Mouse (Mus musculus) midbrain, embryonic 15.5 days (tissue): Measurements from ENCODE around the gene Ankrd33b. TPM values are rescaled to one million over a fixed set of nuclear protein-coding genes. Genes with fewer than 3 reads are reported as not detected.
A peak's percentile ranks its signal among the peaks of the same experiment; 100 is the strongest.

ENCODE experiments used
- ATAC-seq: fragments of 200-750 bp; cut with Nextera tagmentation; replicated peaks from 2 replicates; pipeline ENCODE4 v1.8.0; 2017; ENCODE audit warnings: moderate TSS enrichment
- H3K27ac ChIP-seq: fragments of 300-500 bp; sonication (generic); 2 replicates; pipeline ENCODE4 v1.5.1; 2015; ENCODE audit warnings: mild to moderate bottlenecking, inconsistent platforms
- H3K27me3 ChIP-seq: fragments of 300-500 bp; sonication (generic); replicated peaks from 2 replicates; pipeline ENCODE4 v1.6.1; 2015; ENCODE audit warnings: inconsistent platforms
- H3K36me3 ChIP-seq: fragments of 300-500 bp; sonication (generic); replicated peaks from 2 replicates; pipeline ENCODE4 v1.6.1; 2015; ENCODE audit warnings: inconsistent platforms
- H3K4me1 ChIP-seq: fragments of 300-500 bp; sonication (generic); 2 replicates; pipeline ENCODE4 v1.6.1; 2015; ENCODE audit warnings: inconsistent platforms
- H3K4me2 ChIP-seq: fragments of 300-500 bp; sonication (generic); 2 replicates; pipeline ENCODE4 v1.6.1; 2015; ENCODE audit warnings: inconsistent platforms, mild to moderate bottlenecking, moderate library complexity
- H3K4me3 ChIP-seq: fragments of 300-500 bp; sonication (generic); 2 replicates; pipeline ENCODE4 v1.5.1; 2015; ENCODE audit warnings: mild to moderate bottlenecking, inconsistent platforms
- H3K9ac ChIP-seq: fragments of 300-500 bp; sonication (generic); 2 replicates; pipeline ENCODE4 v1.6.1; 2015; ENCODE audit warnings: mild to moderate bottlenecking, inconsistent platforms
- H3K9me3 ChIP-seq: fragments of 300-500 bp; sonication (generic); 2 replicates; pipeline ENCODE4 v1.6.1; 2016; ENCODE audit warnings: inconsistent platforms
- WGBS: fragments of 180-500 bp; shearing (Covaris S2); methylation state at CpG from one replicate; pipeline ENCODE4 v1.1.7; 2015; ENCODE audit warnings: mixed read lengths; 5-methylcytosine and 5-hydroxymethylcytosine counted together
- polyA plus RNA-seq: library from polyadenylated mRNA; unstranded; fragments of >200 nt; fragmentation: Nextera tagmentation; extraction: Ambion mirVana; gene quantifications from 2 replicates; pipeline ENCODE4 v1.2.1, GENCODE M21; 2015

The Ankrd33b gene
- 0.65 and 1.1 TPM in 2 replicates for polyA plus RNA-seq

DNA sequence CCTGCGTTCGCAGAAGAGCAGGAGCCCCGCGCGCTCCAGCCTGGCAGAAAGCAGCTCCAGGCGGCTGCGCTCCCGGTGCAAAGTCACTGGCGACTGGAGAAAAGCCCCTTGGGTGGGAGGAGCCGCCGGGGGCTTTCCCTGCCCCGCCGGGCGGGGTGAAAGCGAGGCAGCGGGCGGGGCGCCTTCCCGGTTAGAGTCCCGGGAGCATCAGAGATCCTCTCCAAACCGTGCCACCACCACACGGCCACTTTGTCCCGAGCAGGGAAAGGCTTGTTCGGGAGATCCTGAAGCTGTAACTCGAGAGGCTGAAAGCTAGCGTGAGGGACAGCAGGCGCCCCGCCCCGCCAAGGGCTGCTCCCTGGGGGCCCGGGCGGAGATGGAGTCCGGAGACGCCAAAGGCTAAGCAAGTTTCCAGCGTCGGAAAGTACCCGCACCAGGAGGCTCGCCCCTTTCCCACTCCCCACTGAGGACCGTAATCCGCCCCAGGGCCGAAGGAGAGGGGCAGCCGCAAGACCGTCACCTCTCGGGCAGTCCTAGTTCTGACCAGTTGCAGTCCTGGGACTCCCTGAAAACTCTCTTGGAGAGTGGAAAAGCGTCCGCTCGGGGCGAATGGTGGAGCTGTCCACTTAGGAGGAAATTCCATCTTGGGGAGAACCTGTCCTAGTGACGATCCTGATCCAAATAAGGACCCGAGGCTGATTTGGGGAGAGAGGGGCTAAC, at the start of gene Ankrd33b:
Ankrd33b (minus strand) TSS at position 246 of the 720 bp plus-strand sequence.
- peak within 1 kb of the TSS; percentile 100 for H3K4me2 ChIP-seq
- ATAC-seq = peak; percentile 46; the same call in 1 of the 2 replicates
- H3K4me3 ChIP-seq = peak within 1 kb of the TSS; percentile 58
- no peak within 1 kb of the TSS for H3K27ac ChIP-seq
- WGBS = under 1% methylated on average over 48 of the region's 49 CpGs
- no peaks in the 10 kb centered on the region for H3K9me3 ChIP-seq
- peak within 1 kb of the TSS; percentile 51 for H3K9ac ChIP-seq
- H3K4me1 ChIP-seq = peaks cover 32% of the 10 kb centered on the region
- H3K36me3 ChIP-seq = no peaks in the 10 kb centered on the region
- peaks cover 65% of the 10 kb centered on the region for H3K27me3 ChIP-seq

DNA sequence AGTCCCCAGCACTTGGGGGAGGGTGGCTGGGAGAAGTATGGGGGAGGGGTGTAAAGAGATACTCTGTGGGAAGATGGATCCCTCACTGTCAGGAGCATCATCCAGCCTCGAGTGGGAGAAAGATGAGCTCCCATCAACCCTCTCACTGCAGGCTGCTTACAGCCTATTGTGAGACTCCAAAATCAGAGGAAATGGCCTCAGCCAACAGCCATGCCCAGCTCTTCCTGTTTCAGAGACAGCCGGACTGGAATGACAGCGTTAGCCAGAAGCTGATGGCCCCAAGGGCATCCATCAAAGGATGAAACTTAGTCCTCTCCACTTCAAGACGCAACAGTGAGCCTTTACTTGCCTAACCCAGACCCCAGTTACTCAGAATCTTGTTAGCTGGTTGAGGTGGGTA, 47.7 kb upstream of the Ankrd33b start:
- ATAC-seq = no peak
- Histone ChIP-seq H3K27me3 (no peaks in the 10 kb centered on the region), H3K4me3 (no peak overlapping the region), H3K9me3 (no peaks in the 10 kb centered on the region), H3K4me2 (no peak overlapping the region), H3K4me1 (no peaks in the 10 kb centered on the region), H3K27ac (no peak overlapping the region), H3K9ac (no peak overlapping the region), H3K36me3 (no peaks in the 10 kb centered on the region)
- WGBS = 75% methylated on average over 4 of the region's 4 CpGs

DNA sequence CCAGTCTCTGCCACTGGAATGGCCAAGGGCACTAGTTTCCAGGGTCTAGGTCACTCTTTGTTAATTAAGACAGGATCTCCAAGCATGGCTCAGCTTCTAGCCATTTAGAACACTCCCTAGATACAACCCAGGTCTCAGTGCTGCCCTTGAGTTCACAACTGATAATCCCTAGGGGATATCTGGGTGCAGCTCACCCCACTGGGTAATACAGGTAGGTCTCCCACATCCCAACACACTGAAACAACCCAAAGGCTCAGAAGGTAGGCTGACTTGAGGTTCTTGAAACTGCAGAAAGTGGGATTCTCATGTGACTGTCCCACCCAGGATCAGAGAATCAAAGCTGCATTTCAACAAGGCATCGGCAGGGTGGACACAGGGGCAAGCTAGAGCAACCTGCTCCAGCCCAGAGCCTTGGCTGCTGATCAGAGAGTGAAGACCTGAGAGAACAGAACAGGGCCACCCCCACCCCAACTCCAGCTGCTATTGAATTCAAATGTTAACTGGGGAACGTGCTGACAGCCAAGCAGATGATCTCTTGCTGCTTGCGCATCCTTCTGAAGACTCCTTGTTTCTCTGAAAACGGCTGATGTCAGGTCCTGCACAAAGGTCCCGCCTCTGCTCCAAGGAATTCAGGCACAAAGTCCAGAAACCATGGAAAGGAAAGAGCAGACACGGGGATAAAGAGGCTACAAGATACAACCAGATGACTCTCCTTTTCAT, 46.8 kb upstream of the Ankrd33b start:
- Histone ChIP-seq H3K36me3 (no peaks in the 10 kb centered on the region), H3K9ac (no peak overlapping the region), H3K4me3 (no peak overlapping the region), H3K27me3 (no peaks in the 10 kb centered on the region), H3K9me3 (no peaks in the 10 kb centered on the region), H3K4me2 (no peak overlapping the region), H3K27ac (no peak overlapping the region), H3K4me1 (no peaks in the 10 kb centered on the region)
- no peak for ATAC-seq
- 48% methylated on average over 6 of the region's 6 CpGs for WGBS

DNA sequence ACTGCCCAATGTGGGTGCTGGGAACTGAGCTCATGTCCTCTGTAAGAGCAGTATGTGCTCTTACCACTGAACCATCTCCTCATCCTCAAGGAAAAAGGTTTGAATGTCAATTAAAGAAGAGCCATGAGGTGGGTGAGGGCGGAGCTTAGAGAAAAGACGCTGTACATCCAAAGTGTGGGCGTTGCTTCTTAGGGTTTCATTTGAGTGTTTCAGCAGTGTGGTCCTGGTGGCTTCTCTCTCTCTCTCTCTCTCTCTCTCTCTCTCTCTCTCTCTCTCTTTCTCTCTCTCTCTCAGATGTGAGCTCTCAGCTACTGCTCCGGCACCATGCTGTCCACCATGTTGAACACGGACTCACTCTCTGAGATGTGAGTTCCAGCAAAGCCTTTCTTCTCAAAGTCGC, 46.1 kb upstream of the Ankrd33b start:
- no peak overlapping the region for H3K27ac ChIP-seq
- no peak for ATAC-seq
- H3K9me3 ChIP-seq = no peaks in the 10 kb centered on the region
- WGBS = 84% methylated on average over 6 of the region's 6 CpGs
- no peaks in the 10 kb centered on the region for H3K27me3 ChIP-seq
- H3K36me3 ChIP-seq = no peaks in the 10 kb centered on the region
- no peak overlapping the region for H3K4me3 ChIP-seq
- no peak overlapping the region for H3K9ac ChIP-seq
- H3K4me2 ChIP-seq = no peak overlapping the region
- no peaks in the 10 kb centered on the region for H3K4me1 ChIP-seq

DNA sequence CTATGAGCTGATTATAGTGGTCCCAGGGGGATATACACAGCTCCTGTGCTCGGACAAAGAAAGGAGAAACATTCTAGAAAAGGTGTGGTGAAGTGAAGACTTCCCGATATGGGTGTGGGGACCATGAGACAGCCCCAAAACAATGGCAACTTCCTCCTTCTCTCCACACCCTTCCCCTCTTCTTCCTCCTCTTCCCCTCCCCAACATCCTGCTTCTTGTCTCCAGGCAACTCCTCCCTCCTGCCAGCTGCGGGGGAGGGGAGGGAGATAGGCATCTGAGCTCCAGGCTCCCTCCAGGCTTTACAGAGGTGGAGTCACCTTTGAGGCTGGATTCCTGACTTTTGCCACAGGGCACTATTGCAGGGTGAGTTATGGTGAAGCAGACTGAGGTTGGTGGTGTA, 45.4 kb upstream of the Ankrd33b start:
- H3K4me1 ChIP-seq = no peaks in the 10 kb centered on the region
- no peak for ATAC-seq
- H3K4me3 ChIP-seq = no peak overlapping the region
- no peak overlapping the region for H3K27ac ChIP-seq
- no peaks in the 10 kb centered on the region for H3K9me3 ChIP-seq
- H3K4me2 ChIP-seq = no peak overlapping the region
- no peaks in the 10 kb centered on the region for H3K27me3 ChIP-seq
- no peaks in the 10 kb centered on the region for H3K36me3 ChIP-seq
- no peak overlapping the region for H3K9ac ChIP-seq
- WGBS = 55% methylated on average over 3 of the region's 3 CpGs

DNA sequence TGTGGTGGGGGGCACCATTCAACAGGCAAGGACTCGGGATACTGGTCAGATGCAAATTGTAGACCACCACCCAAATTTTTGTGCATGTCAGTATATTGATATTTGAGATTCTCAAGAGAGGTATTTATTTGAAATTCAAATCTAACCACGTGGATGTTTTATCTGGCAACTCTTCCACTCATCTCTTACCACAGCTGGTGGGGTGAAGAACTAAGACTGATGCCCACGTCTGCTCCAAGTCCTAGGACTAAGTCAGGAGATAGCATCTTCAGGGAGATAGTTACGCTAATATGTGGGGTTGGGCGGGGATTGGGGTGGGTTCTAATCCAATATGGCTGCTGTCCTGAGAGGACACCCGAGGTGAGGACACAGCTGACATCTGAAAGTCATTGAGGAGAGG, 44.9 kb upstream of the Ankrd33b start:
- Histone ChIP-seq H3K4me3 (no peak overlapping the region), H3K4me2 (no peak overlapping the region), H3K36me3 (no peaks in the 10 kb centered on the region), H3K4me1 (no peaks in the 10 kb centered on the region), H3K9ac (no peak overlapping the region), H3K27me3 (no peaks in the 10 kb centered on the region), H3K27ac (no peak overlapping the region), H3K9me3 (no peaks in the 10 kb centered on the region)
- WGBS = 87% methylated on average over 6 of the region's 6 CpGs
- ATAC-seq = no peak

DNA sequence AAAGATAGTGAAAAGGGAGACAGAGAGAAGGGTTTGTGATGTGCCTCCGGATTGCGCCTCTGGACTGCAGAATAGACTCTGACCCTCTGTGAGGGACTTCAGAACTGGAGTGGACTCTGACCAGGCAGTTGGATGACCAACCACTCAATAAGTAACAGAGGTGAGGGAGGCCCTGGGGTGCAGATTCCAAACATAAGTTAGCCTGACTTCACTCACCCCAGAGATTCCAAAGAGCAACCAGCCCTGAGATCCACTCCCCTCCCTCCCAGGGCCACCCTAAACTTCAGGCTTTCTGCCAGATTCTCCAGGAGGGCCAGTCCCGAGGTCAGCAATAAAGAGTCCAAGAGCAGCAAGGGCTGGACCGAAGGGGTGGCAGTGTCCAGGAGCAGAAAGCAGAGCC, 40.0 kb upstream of the Ankrd33b start:
- 82% methylated on average over 4 of the region's 4 CpGs for WGBS
- Histone ChIP-seq H3K9me3 (no peaks in the 10 kb centered on the region), H3K4me1 (peaks cover 3% of the 10 kb centered on the region; the same call in 1 of the 2 replicates), H3K9ac (no peak overlapping the region), H3K4me2 (no peak overlapping the region), H3K36me3 (no peaks in the 10 kb centered on the region), H3K27ac (no peak overlapping the region), H3K27me3 (no peaks in the 10 kb centered on the region), H3K4me3 (no peak overlapping the region)
- no peak for ATAC-seq

DNA sequence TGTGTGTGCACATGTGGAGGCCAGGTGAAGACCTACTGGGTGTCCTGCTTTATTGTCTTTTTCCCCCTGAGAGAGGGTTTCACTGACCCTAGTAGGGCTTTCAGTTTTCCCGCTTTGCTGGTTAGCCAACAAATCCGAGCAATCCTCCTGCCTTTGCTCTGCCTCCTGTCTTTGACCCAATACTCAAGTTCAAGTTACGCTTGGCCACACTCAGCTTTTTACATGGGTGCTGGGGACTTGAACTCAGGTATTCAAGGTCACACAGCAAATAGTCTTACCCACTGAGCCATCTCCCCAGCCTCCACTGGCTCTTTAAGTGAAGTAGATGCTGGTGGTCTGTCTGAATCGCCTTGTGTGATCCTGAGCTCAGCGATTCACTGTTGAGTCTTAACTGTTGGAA, 39.4 kb upstream of the Ankrd33b start:
- Histone ChIP-seq H3K4me3 (no peak overlapping the region), H3K9me3 (no peaks in the 10 kb centered on the region), H3K36me3 (no peaks in the 10 kb centered on the region), H3K4me1 (peaks cover 3% of the 10 kb centered on the region; the same call in 1 of the 2 replicates), H3K4me2 (no peak overlapping the region), H3K9ac (no peak overlapping the region), H3K27ac (no peak overlapping the region), H3K27me3 (no peaks in the 10 kb centered on the region)
- no peak for ATAC-seq
- WGBS = 86% methylated on average over 5 of the region's 5 CpGs

DNA sequence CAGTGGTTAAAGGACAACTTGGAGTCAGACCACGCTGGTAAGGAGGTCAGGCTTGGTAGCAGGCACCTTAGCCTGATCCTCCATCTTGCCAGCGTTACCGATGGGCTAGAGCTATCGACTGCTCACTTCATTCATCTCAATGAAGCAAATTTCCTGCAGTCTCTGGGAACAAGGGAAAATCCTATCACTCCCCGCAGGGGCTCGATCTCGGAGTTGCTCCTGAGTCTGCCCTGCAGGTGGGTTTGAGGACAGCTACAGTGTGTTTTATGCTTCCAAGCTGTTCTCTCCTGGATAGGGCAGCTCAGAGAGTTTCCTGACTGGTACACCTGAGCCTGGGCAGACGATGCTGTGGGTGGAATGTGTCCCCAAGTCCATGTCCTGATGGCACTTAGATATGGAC, 36.8 kb upstream of the Ankrd33b start:
- 88% methylated on average over 8 of the region's 8 CpGs for WGBS
- no peaks in the 10 kb centered on the region for H3K27me3 ChIP-seq
- no peaks in the 10 kb centered on the region for H3K9me3 ChIP-seq
- H3K4me1 ChIP-seq = peaks cover 3% of the 10 kb centered on the region; the same call in 1 of the 2 replicates
- no peak for ATAC-seq
- H3K4me2 ChIP-seq = no peak overlapping the region
- H3K9ac ChIP-seq = no peak overlapping the region
- no peaks in the 10 kb centered on the region for H3K36me3 ChIP-seq
- no peak overlapping the region for H3K27ac ChIP-seq
- no peak overlapping the region for H3K4me3 ChIP-seq

DNA sequence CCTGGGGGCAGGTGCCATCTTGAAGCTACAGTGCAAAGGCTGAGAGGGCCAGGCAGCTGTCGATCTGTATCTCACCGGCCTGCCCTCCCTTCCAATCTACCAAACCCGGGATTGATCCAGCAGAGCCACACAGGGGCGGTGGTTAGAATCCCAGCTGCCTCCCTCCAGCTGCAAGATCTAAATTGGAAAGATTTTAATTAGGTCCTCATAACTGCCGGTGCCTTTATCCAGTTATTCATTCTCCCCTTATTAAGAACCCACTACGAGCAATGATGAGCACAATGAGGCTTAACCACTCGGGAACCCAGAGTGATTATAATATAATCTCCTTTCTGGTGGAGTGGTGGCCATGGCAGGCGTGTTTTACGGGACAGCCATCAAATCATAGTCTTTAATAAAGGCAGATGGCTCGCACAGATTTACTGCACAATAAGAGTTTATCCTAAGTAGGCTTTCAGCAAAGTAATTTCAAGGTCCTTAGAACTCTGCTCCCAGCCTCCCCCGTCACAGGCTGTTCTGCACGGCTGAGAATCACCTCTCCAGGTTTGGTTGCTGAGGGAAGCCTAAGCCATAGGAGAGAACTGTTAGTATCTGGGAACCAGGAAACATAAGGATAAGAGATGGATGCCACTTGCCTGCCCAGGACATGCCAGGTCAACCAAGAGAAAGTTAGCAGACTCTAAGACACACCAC, 34.8 kb upstream of the Ankrd33b start:
- Histone ChIP-seq H3K4me2 (no peak overlapping the region), H3K9ac (no peak overlapping the region), H3K4me1 (peaks cover 3% of the 10 kb centered on the region; the same call in 1 of the 2 replicates), H3K27me3 (no peaks in the 10 kb centered on the region), H3K36me3 (no peaks in the 10 kb centered on the region), H3K27ac (no peak overlapping the region), H3K4me3 (no peak overlapping the region), H3K9me3 (no peaks in the 10 kb centered on the region)
- 27% methylated on average over 12 of the region's 12 CpGs for WGBS
- ATAC-seq = peak; percentile 68

DNA sequence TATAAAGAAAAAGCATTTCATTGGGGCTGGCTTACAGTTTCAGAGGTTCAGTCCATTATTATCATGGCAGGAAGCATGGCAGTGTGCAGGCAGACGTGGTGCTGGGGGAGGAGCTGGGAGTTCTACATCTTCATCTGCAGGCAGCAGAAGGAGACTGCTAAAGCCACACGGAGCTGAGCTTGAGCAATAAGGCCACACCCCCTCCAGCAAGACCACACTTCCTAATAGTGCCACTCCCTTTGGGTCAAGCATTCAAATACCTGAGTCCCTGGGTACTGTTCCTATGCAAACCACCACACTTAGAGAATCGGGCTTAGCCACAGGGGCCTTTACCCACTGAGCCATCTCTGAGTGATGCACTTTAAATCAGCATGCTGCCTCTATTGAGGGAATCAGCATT, 33.4 kb upstream of the Ankrd33b start:
- no peak for ATAC-seq
- 30% methylated on average over 3 of the region's 3 CpGs for WGBS
- H3K4me3 ChIP-seq = no peak overlapping the region
- no peaks in the 10 kb centered on the region for H3K27me3 ChIP-seq
- H3K27ac ChIP-seq = no peak overlapping the region
- H3K4me1 ChIP-seq = peaks cover 3% of the 10 kb centered on the region; the same call in 1 of the 2 replicates
- no peak overlapping the region for H3K4me2 ChIP-seq
- H3K9me3 ChIP-seq = no peaks in the 10 kb centered on the region
- no peaks in the 10 kb centered on the region for H3K36me3 ChIP-seq
- H3K9ac ChIP-seq = no peak overlapping the region

DNA sequence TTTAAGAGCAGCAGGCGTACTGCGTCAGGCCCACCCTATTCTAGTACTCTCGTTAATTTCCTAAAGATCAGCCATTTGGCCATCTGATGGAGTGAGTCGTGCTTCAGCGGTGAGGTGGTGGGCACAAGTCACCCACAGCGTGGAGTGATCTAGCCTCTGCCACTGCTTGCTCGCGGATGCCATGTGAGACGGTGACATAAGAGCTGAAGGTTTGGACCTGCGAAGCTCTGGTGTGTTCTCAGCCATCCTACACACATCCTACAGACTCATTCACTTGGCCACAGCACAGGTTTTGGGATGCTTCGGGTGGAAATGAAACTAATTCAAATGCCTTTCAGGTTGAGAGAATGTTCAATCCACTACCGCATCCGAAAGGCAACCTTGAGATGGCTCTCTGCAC, 31.2 kb upstream of the Ankrd33b start:
- no peaks in the 10 kb centered on the region for H3K27me3 ChIP-seq
- 94% methylated on average over 13 of the region's 13 CpGs for WGBS
- H3K4me3 ChIP-seq = no peak overlapping the region
- no peak overlapping the region for H3K4me2 ChIP-seq
- peaks cover 3% of the 10 kb centered on the region; the same call in 1 of the 2 replicates for H3K4me1 ChIP-seq
- no peaks in the 10 kb centered on the region for H3K36me3 ChIP-seq
- ATAC-seq = no peak
- no peaks in the 10 kb centered on the region for H3K9me3 ChIP-seq
- H3K9ac ChIP-seq = no peak overlapping the region
- H3K27ac ChIP-seq = no peak overlapping the region
